Mouse (Mus musculus) spleen, adult 2 months (tissue): ENCODE data around the gene Mynn.

Source experiments
- CTCF ChIP-seq: fragments of 200-500 bp; IDR thresholded peaks from 2 replicates; pipeline ENCODE4 v1.5.1; 2011; ENCODE audit warnings: mild to moderate bottlenecking, inconsistent platforms; ENCODE audit not compliant: insufficient read depth, insufficient read length, insufficient replicate concordance; ENCODE audit errors: extremely low read depth
- POLR2A ChIP-seq: fragments of 200-500 bp; IDR thresholded peaks from 2 replicates; pipeline ENCODE4 v1.6.1; 2011; ENCODE audit warnings: low read depth, low read length, inconsistent platforms

DNA sequence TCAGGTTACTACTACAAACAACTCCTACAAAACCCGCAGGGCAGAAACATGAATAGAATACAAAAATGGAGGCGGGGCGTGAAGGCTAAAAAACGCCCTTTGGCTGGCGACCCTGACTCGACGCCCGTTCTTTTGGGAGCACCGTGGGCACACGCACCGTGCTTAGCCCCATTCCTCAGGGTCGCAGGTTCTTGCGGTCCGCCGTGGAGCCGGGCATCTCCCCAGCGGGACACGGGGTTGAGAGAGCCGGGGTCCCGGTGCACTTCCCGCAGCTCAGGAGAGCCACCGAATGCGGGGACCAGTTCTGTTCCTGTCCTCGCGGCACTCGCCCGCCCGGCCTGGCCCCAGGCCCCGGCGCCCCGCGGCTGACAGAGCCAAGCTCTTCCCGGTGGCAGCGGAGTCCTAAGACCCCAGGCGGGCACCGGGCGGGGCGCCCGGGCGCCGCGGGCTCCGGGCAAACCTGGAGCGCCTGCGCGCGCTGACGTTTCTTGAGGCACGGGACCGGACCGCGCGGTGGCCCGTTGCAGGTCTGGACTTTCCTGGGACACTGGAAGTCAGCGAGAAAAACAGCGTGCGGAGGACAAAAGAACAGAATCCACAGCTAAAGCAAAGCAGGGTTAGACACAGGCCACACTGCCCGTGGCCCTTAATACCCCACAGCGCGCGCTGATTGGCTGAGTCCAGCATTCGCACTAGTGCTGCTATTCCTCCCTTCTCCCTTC lies 6.6 kb upstream of the Mynn start:
- TF ChIP-seq CTCF (no peak), POLR2A (no peak)
